Mouse (Mus musculus) embryonic facial prominence, embryonic 15.5 days (tissue): ENCODE data around the gene Xirp2. TPM values are rescaled to one million over a fixed set of nuclear protein-coding genes. Genes with fewer than 3 reads are reported as not detected.

Source experiments
- ATAC-seq: fragments of 200-750 bp; cut with Nextera tagmentation; 2 replicates; pipeline ENCODE4 v1.8.0; 2017; ENCODE audit warnings: low read depth, moderate TSS enrichment; ENCODE audit not compliant: insufficient number of reproducible peaks, low FRiP score, low TSS enrichment
- H3K27ac ChIP-seq: fragments of 300-500 bp; sonication (generic); replicated peaks from 2 replicates; pipeline ENCODE4 v1.5.1; 2015; ENCODE audit warnings: mild to moderate bottlenecking, inconsistent platforms
- H3K27me3 ChIP-seq: fragments of 300-500 bp; sonication (generic); 2 replicates; pipeline ENCODE4 v1.6.1; 2015; ENCODE audit warnings: inconsistent platforms
- H3K36me3 ChIP-seq: fragments of 300-500 bp; sonication (generic); 2 replicates; pipeline ENCODE4 v1.6.1; 2015; ENCODE audit warnings: mild to moderate bottlenecking, inconsistent platforms
- H3K4me1 ChIP-seq: fragments of 300-500 bp; sonication (generic); 2 replicates; pipeline ENCODE4 v1.6.1; 2015; ENCODE audit warnings: inconsistent platforms
- H3K4me2 ChIP-seq: fragments of 300-500 bp; sonication (generic); replicated peaks from 2 replicates; pipeline ENCODE4 v1.6.1; 2015; ENCODE audit warnings: mild to moderate bottlenecking, inconsistent platforms
- H3K4me3 ChIP-seq: fragments of 300-500 bp; sonication (generic); replicated peaks from 2 replicates; pipeline ENCODE4 v1.5.1; 2015; ENCODE audit warnings: mild to moderate bottlenecking, inconsistent platforms
- H3K9ac ChIP-seq: fragments of 300-500 bp; sonication (generic); 2 replicates; pipeline ENCODE4 v1.6.1; 2015; ENCODE audit warnings: inconsistent platforms
- H3K9me3 ChIP-seq: fragments of 300-500 bp; sonication (generic); replicated peaks from 2 replicates; pipeline ENCODE4 v1.6.1; 2016; ENCODE audit warnings: inconsistent platforms
- WGBS: fragments of 180-500 bp; shearing (Covaris S2); methylation state at CpG from one replicate; pipeline ENCODE4 v1.1.7; 2015; 5-methylcytosine and 5-hydroxymethylcytosine counted together
- polyA plus RNA-seq: library from polyadenylated mRNA; unstranded; fragments of >200 nt; fragmentation: Nextera tagmentation; extraction: Ambion mirVana; gene quantifications from 2 replicates; pipeline ENCODE4 v1.2.1, GENCODE M21; 2015

The Xirp2 gene
- polyA plus RNA-seq, 1 experiment from 2014 or later: 0.01 TPM

- Histone ChIP-seq H3K36me3 (no peaks in the 10 kb centered on the region), H3K27ac (no peak overlapping the region), H3K4me1 (no peaks in the 10 kb centered on the region), H3K4me3 (no peak overlapping the region), H3K9me3 (no peaks in the 10 kb centered on the region), H3K9ac (no peak overlapping the region), H3K4me2 (no peak overlapping the region), H3K27me3 (no peaks in the 10 kb centered on the region)
- 60% methylated on average over 3 of the region's 3 CpGs for WGBS
- no peak for ATAC-seq
Observed at GRCm38 (mm10) chr2:67481051-67481450, 35.2 kb downstream of the Xirp2 start.

GRCm38 (mm10) chr2:67486721-67487120, 40.9 kb downstream of the Xirp2 start:
- ATAC-seq: no peak
- WGBS: 82% methylated on average over 6 of the region's 6 CpGs
- H3K4me2 ChIP-seq: no peak overlapping the region

GRCm38 (mm10) chr2:67487162-67487561, 41.4 kb downstream of the Xirp2 start:
- Histone ChIP-seq H3K27me3 (no peaks in the 10 kb centered on the region), H3K27ac (no peak overlapping the region), H3K4me1 (no peaks in the 10 kb centered on the region), H3K9me3 (no peaks in the 10 kb centered on the region), H3K9ac (no peak overlapping the region), H3K4me2 (no peak overlapping the region), H3K4me3 (no peak overlapping the region), H3K36me3 (no peaks in the 10 kb centered on the region)
- 75% methylated on average over 3 of the region's 3 CpGs for WGBS
- ATAC-seq: no peak

More at GRCm38 (mm10) chr2:67486721-67487120, 40.9 kb downstream of the Xirp2 start:
- Histone ChIP-seq H3K9ac (no peak overlapping the region), H3K4me3 (no peak overlapping the region), H3K27me3 (no peaks in the 10 kb centered on the region), H3K36me3 (no peaks in the 10 kb centered on the region), H3K9me3 (no peaks in the 10 kb centered on the region), H3K27ac (no peak overlapping the region), H3K4me1 (no peaks in the 10 kb centered on the region)

GRCm38 (mm10) chr2:67488465-67489127, 42.8 kb downstream of the Xirp2 start:
- no peak overlapping the region for H3K4me3 ChIP-seq
- H3K27ac ChIP-seq: no peak overlapping the region
- no peaks in the 10 kb centered on the region for H3K4me1 ChIP-seq
- H3K9ac ChIP-seq: no peak overlapping the region
- H3K36me3 ChIP-seq: no peaks in the 10 kb centered on the region
- 50% methylated on average over 11 of the region's 11 CpGs for WGBS
- ATAC-seq: no peak
- no peaks in the 10 kb centered on the region for H3K27me3 ChIP-seq
- H3K9me3 ChIP-seq: no peaks in the 10 kb centered on the region
- no peak overlapping the region for H3K4me2 ChIP-seq

GRCm38 (mm10) chr2:67489128-67489492, 43.3 kb downstream of the Xirp2 start:
- no peak for ATAC-seq
- H3K36me3 ChIP-seq: no peaks in the 10 kb centered on the region
- H3K27ac ChIP-seq: no peak overlapping the region
- H3K9ac ChIP-seq: no peak overlapping the region
- H3K9me3 ChIP-seq: no peaks in the 10 kb centered on the region
- H3K4me3 ChIP-seq: no peak overlapping the region
- H3K4me2 ChIP-seq: no peak overlapping the region
- H3K4me1 ChIP-seq: no peaks in the 10 kb centered on the region
- WGBS: 75% methylated on average over 8 of the region's 8 CpGs
- no peaks in the 10 kb centered on the region for H3K27me3 ChIP-seq

- Histone ChIP-seq H3K27me3 (no peaks in the 10 kb centered on the region), H3K4me2 (no peak overlapping the region), H3K27ac (no peak overlapping the region), H3K9me3 (no peaks in the 10 kb centered on the region), H3K9ac (no peak overlapping the region), H3K4me1 (no peaks in the 10 kb centered on the region), H3K36me3 (no peaks in the 10 kb centered on the region), H3K4me3 (no peak overlapping the region)
- no peak for ATAC-seq
- WGBS: 58% methylated on average over 2 of the region's 2 CpGs
Observed at GRCm38 (mm10) chr2:67505457-67505856, 59.7 kb downstream of the Xirp2 start.

GRCm38 (mm10) chr2:67516405-67516804, 70.6 kb downstream of the Xirp2 start:
- WGBS: 80% methylated on average over 7 of the region's 7 CpGs
- no peak for ATAC-seq
- Histone ChIP-seq H3K9ac (no peak overlapping the region), H3K27me3 (no peaks in the 10 kb centered on the region), H3K4me3 (no peak overlapping the region), H3K9me3 (no peaks in the 10 kb centered on the region), H3K27ac (no peak overlapping the region), H3K36me3 (no peaks in the 10 kb centered on the region), H3K4me2 (no peak overlapping the region), H3K4me1 (no peaks in the 10 kb centered on the region)

GRCm38 (mm10) chr2:67535347-67535746, 89.5 kb downstream of the Xirp2 start:
- 89% methylated on average over 2 of the region's 2 CpGs for WGBS
- no peak for ATAC-seq
- no peak overlapping the region for H3K27ac ChIP-seq

GRCm38 (mm10) chr2:67539426-67539825, 93.6 kb downstream of the Xirp2 start:
- WGBS: 86% methylated on average over 6 of the region's 6 CpGs
- no peaks in the 10 kb centered on the region for H3K4me1 ChIP-seq
- H3K4me2 ChIP-seq: no peak overlapping the region
- ATAC-seq: no peak
- H3K36me3 ChIP-seq: no peaks in the 10 kb centered on the region
- H3K9ac ChIP-seq: no peak overlapping the region
- H3K4me3 ChIP-seq: no peak overlapping the region
- no peaks in the 10 kb centered on the region for H3K27me3 ChIP-seq
- H3K27ac ChIP-seq: no peak overlapping the region
- H3K9me3 ChIP-seq: no peaks in the 10 kb centered on the region

More at GRCm38 (mm10) chr2:67535347-67535746, 89.5 kb downstream of the Xirp2 start:
- no peak overlapping the region for H3K9ac ChIP-seq
- H3K36me3 ChIP-seq: no peaks in the 10 kb centered on the region
- H3K9me3 ChIP-seq: no peaks in the 10 kb centered on the region
- no peaks in the 10 kb centered on the region for H3K4me1 ChIP-seq
- H3K4me3 ChIP-seq: no peak overlapping the region
- H3K4me2 ChIP-seq: no peak overlapping the region
- H3K27me3 ChIP-seq: no peaks in the 10 kb centered on the region

GRCm38 (mm10) chr2:67541957-67542696, 96.3 kb downstream of the Xirp2 start:
- Histone ChIP-seq H3K9ac (no peak overlapping the region), H3K36me3 (no peaks in the 10 kb centered on the region), H3K9me3 (no peaks in the 10 kb centered on the region), H3K27ac (no peak overlapping the region), H3K4me1 (no peaks in the 10 kb centered on the region), H3K4me2 (no peak overlapping the region), H3K4me3 (no peak overlapping the region), H3K27me3 (no peaks in the 10 kb centered on the region)
- no peak for ATAC-seq
- 50% methylated on average over 11 of the region's 11 CpGs for WGBS

- Histone ChIP-seq H3K9ac (no peak overlapping the region), H3K27me3 (no peaks in the 10 kb centered on the region), H3K4me2 (no peak overlapping the region), H3K9me3 (no peaks in the 10 kb centered on the region), H3K4me1 (no peaks in the 10 kb centered on the region), H3K36me3 (no peaks in the 10 kb centered on the region), H3K4me3 (no peak overlapping the region), H3K27ac (no peak overlapping the region)
- 62% methylated on average over 8 of the region's 8 CpGs for whole genome bisulfite sequencing
- ATAC-seq: no peak
Observed at GRCm38 (mm10) chr2:67544426-67544825, 98.6 kb downstream of the Xirp2 start.
